Mouse (Mus musculus): ENCODE data around the gene Nedd4. TPM values are rescaled to one million over a fixed set of nuclear protein-coding genes. Genes with fewer than 3 reads are reported as not detected.
"Not testable (repeated sequence)": the region's sequence is repeated elsewhere in the genome, so short reads cannot be mapped to it uniquely, and the experiment has no call there.

The Nedd4 gene
- total RNA-seq (2021): 100 to 1,000 TPM; 392 to 399 TPM

DNA sequence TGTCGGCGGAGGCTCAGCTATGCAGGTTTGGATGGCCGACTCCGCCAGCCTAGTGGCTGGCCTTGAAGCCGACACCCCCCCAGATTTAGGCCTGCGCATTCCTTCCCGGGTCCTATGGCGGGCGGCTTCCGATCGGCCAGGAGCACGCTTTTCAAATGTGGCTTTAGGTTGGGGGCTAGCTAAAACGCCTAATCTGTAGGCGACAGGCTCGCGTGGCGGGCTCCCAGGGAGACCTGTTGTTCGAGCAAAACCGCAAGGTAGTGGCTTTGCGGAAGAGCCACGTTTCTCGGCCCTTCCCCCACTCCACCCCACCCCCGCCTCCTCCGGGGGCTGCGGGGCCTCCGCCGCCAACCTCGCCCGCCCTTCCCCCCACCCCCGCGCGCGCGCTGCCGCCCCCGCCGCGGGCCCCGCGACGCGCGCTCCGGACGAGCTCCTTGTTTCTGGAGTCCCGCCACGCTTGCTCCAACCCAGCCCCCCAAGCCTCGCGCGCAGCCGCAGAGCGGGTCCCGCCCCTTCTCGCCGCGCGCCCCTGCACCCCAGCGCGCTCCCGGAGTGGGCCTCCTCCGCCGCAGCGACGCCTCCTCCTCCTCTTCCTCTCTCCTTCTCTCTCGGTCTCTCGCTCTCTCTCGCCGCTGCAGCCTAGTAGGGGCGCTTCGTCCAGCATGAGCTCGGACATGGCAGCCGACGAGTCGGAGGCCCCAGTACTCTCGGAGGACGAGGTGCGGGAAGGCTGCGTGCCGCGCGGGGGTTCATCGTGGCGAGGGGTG lies at the start of gene Nedd4:
Gene Nedd4 (plus strand): TSS at position 452 of the 767 bp plus-strand sequence.
- intact Hi-C loops (cut with DNase I): no loop called here
- peak; percentile 97 for DNase-seq

DNA sequence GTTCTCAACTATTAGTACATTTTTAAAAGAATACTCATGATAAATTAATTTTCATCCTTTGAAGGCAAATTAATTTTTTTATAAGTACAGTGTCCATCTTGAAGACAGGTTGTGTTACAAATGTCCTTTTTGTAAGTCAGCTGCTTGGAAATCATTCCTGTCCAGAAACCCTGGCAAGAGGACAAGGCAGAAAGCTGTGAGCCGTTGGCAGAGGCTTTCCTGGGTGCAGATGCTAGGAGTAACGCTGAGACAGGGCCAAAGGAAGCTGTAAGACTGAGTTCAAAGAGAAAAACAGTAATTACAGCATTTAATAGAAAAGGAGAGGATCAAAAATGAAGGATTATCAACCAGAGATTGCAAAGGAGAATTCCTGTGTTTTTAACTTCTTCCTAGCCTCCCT lies 48.3 kb upstream of the Nedd4 start:
- intact Hi-C loops (cut with DNase I): loop anchor here (10.0 kb wide), 1 partner anchor 61 kb away; no protein-coding TSS in a partner anchor
- DNase-seq: peak; percentile 55

DNA sequence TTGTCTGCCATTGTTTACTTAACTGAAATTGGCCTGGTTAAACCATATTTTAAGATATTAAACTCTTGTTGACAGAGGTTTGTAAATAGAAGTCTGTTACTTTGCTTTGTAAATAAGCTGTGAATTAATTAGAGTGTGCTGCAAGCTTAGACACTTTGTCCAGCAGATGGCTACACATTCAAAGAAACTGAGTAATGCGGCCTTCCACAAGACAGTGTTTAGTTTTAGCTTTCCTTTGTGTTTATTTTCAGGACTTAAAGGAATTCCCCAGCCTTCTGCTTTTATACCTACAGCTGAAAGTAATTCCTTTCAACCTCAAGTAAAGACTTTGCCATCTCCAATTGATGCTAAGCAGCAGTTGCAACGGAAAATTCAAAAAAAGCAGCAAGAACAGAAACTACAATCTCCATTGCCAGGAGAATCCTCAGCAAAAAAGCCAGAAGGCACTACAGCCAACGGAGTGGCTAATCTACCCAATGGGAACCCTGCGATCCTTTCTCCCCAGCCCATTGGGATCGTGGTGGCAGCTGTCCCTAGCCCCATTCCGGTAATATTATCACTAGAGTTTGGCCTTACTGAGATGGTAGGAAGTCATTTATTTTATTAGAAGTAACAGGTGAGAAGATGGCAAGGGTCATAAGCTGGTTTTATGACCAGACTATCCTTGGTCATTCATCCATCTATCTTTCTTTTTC lies 47.2 kb upstream of the Nedd4 start:
- DNase-seq: peak; percentile 19
- intact Hi-C loops (cut with DNase I): loop anchor here (10.0 kb wide), 1 partner anchor 60 kb away; no protein-coding TSS in a partner anchor

DNA sequence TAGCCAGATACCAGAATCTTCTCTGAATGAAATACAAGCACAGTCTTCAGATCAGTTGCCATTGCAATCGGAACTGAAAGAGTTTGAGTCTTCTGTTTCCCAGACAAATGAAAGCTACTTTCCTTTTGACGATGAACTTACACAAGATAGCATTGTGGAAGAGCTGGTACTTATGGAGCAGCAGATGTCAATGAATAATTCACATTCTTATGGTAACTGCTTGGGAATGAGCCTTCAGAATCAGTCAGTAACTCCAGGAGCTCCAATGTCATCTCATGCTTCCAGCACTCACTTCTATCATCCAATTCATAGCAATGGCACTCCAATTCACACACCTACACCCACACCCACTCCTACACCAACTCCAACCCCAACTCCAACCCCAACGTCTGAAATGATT lies 44.1 kb upstream of the Nedd4 start:
- no peak for DNase-seq
- intact Hi-C loops (cut with DNase I): loop anchor here (10.0 kb wide), 1 partner anchor 57 kb away; no protein-coding TSS in a partner anchor

DNA sequence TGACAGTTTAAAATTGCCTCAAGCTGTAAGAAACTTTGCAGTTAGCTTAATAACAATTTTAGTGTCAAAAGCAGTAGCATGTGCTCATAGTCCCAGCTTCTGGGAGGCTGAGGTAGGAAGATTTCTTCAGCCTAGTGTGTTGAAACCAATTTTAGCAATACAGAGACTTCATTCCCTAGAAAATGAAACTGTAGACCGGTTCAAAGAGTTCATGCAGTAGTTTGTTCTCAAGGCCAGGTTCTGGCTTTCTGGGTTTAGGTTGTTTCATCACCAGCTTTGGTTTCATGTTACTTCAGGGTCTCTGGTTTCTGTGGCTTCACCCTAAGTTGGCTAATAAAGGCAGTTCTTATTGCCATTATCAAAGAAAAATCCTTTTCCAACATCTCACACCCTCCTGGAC lies 38.5 kb upstream of the Nedd4 start:
- no peak for DNase-seq
- intact Hi-C loops (cut with DNase I): no loop called here

DNA sequence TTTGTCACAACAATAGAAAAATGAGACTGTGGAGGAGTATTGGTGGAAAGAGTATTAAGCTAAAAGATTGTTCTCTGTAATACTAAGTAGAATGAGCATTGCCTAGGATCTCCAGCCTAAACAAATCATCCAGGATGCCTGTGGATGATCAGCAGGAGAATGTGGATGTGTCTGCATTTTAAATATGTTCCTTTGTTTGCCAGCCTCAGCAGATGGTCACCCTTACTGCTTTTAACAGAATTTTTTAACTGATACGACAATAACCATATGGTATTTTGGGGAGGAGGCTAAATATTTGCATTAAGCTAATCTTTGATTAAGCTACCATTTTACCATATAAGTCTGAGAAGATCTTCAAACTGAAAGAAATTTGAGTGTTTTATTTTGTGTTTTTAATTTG lies 34.5 kb upstream of the Nedd4 start:
- intact Hi-C loops (cut with DNase I): no loop called here
- DNase-seq: no peak

DNA sequence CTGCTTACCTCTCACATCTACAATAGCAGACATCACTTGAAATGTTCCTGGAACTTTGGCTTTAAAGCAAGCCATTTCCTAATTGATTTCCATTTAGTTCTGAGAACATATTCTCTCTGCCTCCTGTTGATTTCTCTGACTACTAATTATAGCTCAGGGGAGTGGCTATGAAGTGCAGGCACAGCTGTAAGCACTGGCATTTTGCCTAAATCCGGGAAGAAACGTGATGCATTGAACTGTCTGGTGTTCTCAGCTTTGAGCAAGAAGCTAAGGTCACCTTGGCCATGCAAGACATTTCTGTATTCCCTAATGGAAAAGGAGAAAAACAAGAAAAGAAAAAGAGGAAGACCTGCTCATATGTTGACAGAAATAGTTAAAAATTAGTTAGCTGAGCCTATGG lies 33.6 kb upstream of the Nedd4 start:
- peak; percentile 18 for DNase-seq
- intact Hi-C loops (cut with DNase I): no loop called here

DNA sequence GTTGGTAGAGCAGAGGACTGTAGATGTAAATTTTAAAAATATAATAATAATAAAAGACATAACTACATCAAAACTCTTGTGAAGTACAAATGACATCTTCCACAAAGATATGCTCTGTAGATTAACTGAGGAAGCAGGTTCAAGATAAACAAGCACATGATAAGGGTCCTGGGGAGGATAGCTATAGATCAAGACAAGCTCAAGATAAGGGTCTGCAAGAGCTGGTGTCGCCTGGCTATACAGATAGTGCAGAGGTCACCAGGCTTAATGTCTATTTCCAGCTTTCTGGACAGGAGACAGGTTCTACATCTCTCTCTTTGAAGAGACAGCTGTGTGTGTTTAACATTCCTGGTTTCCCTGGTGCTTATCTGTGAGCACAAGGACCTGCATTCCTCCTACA lies 29.9 kb upstream of the Nedd4 start:
- intact Hi-C loops (cut with DNase I): no loop called here
- no peak for DNase-seq

DNA sequence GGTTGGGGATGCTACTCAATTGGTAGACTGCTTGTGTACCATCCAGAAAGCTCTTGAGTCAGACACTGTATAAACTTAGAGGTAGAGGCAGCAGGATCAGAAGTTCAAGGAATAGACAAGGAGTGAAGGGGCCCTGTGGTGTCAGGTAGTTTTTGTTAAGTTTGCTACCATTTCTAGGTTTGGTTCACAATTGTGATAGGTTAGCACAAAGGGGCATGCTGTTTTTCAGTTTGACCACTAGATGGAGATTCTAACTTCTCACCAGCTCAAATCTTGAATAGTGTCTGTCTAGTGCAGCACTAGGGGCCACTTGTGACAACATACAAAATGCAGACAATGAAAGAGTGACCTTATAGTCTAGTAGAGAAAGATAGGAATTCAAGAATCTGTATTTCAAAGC lies 27.0 kb upstream of the Nedd4 start:
- DNase-seq: no peak
- intact Hi-C loops (cut with DNase I): loop anchor here (5.0 kb wide), 1 partner anchor 37 kb away; no protein-coding TSS in a partner anchor

DNA sequence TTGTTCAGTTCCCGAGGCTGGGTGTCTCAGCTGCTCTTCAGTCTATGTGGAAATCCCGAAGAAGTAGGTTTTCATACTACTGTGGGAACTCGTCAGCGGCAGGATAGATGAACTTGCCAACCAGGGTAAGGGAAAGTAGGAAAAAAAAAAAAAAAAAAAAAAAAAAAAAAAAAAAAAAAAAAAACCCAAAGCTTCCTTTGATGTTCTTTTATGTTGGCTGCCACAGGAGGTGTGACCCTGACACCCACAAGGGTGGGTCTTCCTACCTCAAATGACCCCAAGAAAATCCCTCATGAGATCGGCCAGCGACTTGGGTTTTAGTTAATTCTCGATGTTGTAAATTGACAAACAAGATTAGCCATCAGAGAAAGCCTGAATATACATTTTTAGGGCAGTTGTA lies 25.6 kb upstream of the Nedd4 start:
- intact Hi-C loops (cut with DNase I): loop anchor here (5.0 kb wide), 1 partner anchor 36 kb away; no protein-coding TSS in a partner anchor
- DNase-seq: no peak

DNA sequence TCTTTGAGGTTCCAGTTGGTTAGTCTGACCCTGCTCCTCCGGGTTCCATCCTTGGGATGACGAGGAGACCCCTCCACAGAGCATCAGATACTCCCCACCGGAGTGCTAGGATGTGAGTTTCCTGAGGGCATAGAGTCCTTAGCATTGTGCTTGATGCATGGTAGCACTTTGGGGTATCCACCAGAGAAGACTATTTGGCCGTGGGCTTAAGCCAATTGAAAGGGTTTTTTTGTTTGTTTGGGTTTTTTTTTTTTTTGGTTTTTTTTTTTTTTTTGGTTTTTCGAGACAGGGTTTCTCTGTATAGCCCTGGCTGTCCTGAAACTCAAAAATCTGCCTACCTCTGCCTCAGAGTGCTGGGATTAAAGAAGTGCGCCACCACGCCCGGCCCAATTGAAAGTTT lies 24.9 kb upstream of the Nedd4 start:
- no peak for DNase-seq
- intact Hi-C loops (cut with DNase I): loop anchor here (5.0 kb wide), 1 partner anchor 35 kb away; no protein-coding TSS in a partner anchor

DNA sequence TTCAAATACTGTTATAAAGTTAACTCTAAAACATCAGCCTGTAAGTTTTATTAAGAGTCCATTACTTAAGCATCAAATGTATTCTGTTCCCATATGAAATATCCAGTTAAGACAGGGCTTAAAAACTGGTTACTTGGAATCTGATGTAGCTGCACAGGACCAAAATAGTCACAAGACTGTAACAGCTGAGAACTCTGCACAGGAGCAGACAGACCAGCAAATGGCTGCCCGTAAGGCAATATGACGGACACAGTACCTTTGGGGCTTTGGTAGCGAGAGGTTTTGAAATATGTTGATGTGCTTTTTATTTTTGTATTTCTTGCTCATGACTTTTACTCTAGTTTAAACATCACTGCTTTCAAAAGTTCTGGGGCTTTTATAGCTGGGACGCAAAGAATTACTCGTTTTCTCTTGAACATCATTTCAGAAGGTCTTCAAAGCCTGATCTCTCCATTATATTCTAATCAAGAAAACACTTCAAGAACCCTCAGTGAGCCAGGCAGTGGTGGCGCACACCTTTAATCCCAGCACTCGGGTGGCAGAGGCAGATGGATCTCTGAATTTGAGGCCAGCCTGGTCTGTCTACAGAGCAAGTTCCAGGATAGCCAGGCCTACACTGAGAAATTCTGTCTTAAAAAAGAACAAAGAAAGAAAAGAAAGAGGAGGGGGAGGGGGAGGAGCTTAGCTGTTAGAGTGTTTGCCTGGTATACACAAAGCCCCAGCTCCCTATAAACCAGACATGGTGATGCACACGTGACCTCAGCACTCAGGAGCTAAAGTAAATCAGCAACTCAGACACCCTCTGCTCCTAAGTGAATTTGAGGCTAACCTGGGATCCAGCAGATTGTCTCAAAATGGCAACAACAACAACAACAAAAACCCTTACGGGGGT lies 22.9 kb upstream of the Nedd4 start:
- no peak for DNase-seq
- intact Hi-C loops (cut with DNase I): loop anchor here (5.0 kb wide), 1 partner anchor 33 kb away; no protein-coding TSS in a partner anchor

DNA sequence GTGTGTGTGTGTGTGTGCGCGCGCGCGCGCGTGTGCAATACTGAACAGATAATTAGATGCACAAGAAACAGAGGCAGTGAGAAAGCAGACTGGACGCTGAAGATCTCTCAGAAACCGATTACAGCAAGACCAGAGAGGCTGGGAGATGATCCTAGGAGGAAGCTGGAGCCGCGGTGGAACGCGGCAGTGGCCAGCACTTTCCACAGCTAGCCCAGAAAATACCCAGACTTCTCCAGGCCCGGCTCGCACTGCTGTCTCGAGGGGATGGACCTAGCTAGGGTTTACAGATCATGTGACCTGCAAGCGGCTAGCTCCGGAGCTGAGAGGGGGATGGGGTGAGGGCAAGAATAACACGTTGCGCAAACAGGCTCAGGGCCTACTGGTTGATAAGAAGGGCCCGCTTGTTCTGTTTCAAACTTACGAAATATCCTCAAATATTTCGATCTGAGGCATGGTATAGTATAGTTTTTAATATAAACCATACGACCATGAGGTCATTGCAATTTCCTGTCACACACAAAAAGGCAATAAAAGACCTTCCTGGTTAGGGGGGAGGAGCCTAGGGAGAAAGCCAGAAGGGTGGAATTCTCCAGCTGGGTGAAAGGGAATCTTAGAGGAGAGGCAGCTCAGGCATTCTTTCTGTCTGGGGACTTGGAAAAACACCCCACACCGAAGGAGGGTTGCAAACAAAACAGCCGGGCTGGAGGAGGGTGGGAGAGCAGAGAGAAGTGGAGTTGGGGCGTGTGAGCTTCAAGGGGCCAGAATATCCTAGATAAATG lies 22.1 kb upstream of the Nedd4 start:
- peak; percentile 86 for DNase-seq
- intact Hi-C loops (cut with DNase I): loop anchor here (5.0 kb wide), 1 partner anchor 32 kb away; no protein-coding TSS in a partner anchor

DNA sequence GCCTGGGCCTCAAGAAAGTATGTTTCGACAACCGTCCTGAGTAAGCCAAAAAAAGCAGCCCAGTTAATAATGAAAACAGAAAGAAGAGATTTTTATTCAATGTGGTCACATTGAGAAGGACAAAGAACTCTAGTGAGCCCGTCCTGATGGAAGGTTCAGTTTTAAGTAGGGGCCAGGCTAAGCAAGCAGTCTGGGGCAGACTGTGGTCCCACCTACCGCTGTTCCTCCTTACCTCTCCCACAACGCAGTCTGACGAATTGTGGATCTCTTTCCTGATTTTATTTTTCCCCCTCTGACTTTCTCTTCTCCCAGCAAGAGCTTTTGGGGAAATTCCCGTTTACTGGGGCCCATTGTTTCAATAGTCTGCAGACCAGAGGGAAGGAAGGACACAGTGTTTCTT lies 21.5 kb upstream of the Nedd4 start:
- intact Hi-C loops (cut with DNase I): no loop called here

DNA sequence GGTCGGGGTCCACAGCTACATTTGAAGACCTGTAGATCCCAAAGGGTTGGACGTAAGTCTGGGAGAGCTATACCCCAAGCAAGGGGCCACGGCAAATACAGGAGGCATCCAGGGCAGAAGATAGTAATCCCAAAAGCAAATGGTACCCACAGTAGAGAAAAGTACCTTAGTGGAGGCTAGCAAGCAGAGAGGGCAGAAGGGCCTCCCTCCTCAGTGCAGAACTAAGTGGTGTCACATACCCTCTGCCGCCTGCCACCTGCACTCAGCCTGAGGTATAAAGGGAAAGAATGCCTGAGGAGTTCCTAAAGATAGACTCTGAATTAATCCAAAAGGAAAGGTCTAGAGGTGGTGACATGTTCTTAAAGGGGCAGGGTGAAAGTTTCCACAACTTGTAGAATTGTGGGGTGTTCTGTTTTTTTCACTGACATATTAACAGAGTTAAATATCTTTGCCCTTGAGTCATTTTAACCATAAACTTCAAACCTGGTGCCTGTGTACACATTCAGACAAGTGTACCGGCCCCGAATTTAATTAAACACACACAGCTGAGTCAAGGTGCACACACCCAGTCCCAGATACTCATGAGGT lies 21.0 kb upstream of the Nedd4 start:
- intact Hi-C loops (cut with DNase I): no loop called here
- DNase-seq: no peak

More for the DNA sequence above, 21.5 kb upstream of the Nedd4 start:
- DNase-seq: no peak

DNA sequence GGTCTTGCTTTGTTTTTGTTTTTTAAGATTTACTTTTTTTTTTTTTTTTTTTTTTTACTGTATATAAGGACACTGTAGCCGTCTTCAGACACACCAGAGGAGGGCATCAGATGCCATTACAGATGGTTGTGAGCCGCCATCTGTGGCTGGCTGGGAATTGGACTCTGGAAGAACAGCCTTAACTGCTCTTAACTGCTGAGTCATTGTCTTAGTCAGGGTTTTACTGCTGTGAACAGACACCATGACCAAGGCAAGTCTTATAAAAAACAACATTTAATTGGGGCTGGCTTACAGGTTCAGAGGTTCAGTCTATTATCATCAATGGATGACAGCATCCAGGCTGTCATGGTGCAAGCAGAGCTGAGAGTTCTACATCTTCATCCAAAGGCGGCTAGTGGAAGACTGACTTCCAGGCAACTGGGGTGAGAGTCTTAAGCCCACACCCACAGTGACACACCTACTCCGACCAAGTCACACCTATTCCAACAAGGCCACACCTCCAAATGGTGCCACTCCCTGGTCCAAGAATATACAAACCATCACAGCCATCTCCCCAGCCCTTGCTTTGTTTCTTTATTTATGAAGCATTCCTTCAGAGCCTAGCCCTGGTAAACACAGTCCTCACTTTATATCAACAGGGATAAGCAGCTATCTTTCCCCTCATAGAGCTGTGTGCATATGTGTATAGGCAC lies 19.2 kb upstream of the Nedd4 start:
- intact Hi-C loops (cut with DNase I); DNase-seq: not testable (repeated sequence)

DNA sequence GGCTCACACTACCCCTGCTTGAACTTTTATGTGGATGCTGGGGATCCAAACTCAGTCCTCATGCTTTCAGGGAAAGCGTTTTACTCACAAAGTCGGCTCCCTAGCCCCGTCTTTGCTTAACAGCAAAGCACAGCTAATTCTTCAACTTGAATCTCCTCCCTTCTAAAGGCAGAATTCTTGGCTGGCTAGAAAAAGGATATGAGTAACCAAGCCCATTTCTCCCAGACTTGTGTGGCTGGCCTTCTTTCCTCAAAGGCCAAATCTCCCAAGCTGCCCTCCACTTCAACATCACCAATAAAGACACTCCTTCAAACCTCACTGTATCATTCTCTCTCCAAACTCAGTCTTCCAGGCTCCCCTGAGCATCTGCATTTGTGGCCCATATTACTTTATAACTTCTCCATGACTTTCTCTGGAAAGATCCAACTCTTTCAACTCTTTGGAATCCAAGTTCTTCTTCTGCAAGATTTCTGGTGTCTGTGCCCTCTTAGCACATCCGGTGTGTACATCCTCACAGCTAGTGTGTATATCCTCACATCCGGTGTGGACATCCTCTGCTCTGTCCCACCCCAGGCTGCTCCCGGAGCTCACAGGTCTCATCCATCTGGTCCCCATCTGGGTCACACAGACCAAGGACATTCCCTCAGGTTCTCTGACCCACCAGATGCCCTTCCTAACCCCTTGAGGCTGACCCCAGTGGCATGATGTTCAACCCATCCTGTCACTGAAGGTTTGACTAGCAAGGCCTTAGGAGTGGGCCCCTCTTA lies 18.3 kb upstream of the Nedd4 start:
- intact Hi-C loops (cut with DNase I): no loop called here
- DNase-seq: no peak

DNA sequence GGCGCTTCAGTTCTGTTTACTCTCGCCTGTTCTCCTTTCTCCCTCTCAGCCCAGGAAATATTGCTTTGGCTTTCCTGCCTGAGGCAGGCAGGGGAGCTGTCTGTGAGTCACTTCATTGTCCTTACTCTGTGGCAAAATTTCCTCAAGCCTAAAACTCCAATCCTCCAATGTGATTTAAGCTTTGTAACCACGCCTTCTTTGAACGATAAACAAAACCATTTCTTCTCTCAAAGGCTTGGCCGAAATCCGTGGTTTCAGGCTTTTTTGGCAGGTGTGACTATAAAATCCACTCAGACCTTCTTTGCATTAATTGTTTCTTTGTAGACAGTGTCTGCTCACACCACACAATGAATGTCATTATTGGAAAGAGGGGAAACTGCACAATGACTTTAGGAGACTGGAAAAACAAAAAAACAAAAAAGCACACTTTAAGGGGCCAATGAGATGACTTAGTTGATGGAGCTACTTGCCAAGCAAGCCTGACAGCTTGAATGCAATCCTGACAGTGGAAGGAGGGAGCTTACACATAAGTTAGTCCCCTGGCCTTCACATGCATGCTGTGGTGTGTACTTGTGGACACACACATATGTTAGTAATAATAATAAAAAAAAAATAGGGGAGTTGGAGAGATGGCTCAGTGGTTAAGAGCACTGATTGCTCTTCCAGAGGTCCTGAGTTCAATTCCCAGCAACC lies 17.6 kb upstream of the Nedd4 start:
- intact Hi-C loops (cut with DNase I): no loop called here
- no peak for DNase-seq
